Mouse (Mus musculus): ENCODE results near the gene Terb2. TPM values are rescaled to one million over a fixed set of nuclear protein-coding genes. Genes with fewer than 3 reads are reported as not detected.
"Not testable (repeated sequence)": the region's sequence is repeated elsewhere in the genome, so short reads cannot be mapped to it uniquely, and the experiment has no call there.

Terb2 gene
- polyA plus RNA-seq, 1 experiment from 2014 or later: not detected

DNA sequence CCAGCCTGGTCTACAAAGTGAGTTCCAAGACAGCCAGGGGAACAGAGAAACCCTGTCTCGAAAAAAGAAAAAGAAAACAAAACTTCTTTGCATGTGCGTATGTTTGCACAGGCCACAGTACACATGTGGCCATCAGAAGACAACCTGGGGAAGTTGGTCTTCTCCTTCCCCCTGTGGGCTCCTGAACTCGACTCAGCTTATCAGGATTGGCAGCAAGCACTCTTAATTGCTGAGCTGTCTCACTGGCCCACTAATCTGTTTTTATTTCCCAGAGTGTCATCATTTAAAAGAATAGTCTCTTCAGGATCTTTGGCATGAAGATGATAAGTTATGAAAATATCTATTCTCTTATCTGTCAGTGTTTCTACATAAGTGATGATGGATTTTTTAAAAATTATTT lies 5.8 kb downstream of the Terb2 start:
- Histone ChIP-seq H3K27ac (ENCODE audit: low read length) (no peak overlapping the region), H3K9ac (replicated peaks; ENCODE audit: low read depth) (no peak overlapping the region), H3K9me3 (ENCODE audit: low read length) (no peaks in the 10 kb centered on the region), H3K36me3 (ENCODE audit: insufficient read depth, low read length) (no peaks in the 10 kb centered on the region), H3K27me3 (replicated peaks; ENCODE audit: insufficient read depth, low read length) (no peaks in the 10 kb centered on the region), H3K4me1 (ENCODE audit: insufficient read depth, low read depth, low read length) (no peaks in the 10 kb centered on the region), H3K4me2 (replicated peaks; ENCODE audit: low read depth, low read length) (no peak overlapping the region), H3K4me3 (ENCODE audit: low read depth, low read length) (no peak overlapping the region)
- no peak for TF ChIP-seq EP300 (IDR thresholded peaks at IDR 0.05)
- 61% methylated on average over 3 of the region's 3 CpGs for WGBS
- DNase-seq (ENCODE audit: low spot score): no peak
- no peak for ATAC-seq

DNA sequence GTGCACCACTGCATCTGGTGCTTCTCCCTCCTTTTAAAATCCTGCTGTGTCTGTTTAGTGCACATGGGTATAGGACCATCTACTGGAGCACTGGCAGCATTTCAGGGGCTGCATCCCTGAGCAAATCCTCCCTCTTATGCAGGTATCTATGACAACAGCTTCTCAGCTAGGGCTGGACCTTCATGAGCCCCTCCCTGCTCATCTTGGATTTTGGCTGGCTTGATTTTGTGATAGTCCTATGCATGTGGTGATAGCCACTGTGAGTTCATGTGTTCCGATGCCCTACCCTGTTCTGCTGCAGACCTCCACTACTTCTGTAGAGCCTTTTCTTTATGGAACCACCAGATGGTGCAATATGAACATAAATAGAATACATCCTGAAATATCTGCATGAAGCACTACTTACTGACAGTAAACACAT lies 8.4 kb downstream of the Terb2 start:
- 63% methylated on average over 1 of the region's 1 CpGs for WGBS

DNA sequence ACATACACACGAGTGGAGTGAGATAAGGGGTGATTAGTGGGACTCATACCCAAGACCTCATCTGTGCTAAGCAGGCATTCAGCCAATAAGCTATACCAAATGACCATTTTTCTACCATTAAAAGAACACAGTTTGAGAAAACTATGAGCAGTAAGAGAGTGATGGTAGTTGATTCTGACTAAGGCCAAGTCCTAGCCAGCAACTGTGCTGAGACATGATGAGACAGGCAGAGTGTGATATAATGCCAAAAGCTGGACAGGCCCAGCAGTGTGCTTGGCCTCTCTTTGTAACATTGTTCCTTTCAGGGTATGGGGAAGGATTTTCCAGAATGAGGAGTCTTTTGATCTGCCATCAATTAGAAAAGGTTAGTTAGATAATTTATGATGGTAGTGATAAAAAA lies 15.4 kb downstream of the Terb2 start:
- H3K36me3 ChIP-seq (ENCODE audit: insufficient read depth, low read length): no peaks in the 10 kb centered on the region
- DNase-seq (ENCODE audit: low spot score) (no peak), ATAC-seq (no peak)
- H3K4me2 ChIP-seq (replicated peaks; ENCODE audit: low read depth, low read length): no peak overlapping the region
- no peaks in the 10 kb centered on the region for H3K9me3 ChIP-seq (ENCODE audit: low read length)
- no peak overlapping the region for H3K4me3 ChIP-seq (ENCODE audit: low read depth, low read length)
- no peak overlapping the region for H3K27ac ChIP-seq (ENCODE audit: low read length)
- H3K4me1 ChIP-seq (ENCODE audit: insufficient read depth, low read depth, low read length): no peaks in the 10 kb centered on the region
- H3K27me3 ChIP-seq (replicated peaks; ENCODE audit: insufficient read depth, low read length): no peaks in the 10 kb centered on the region
- no peak overlapping the region for H3K9ac ChIP-seq (replicated peaks; ENCODE audit: low read depth)
- 36% methylated on average over 1 of the region's 1 CpGs for whole genome bisulfite sequencing
- TF ChIP-seq CTCF (IDR thresholded peaks at IDR 0.05): no peak
- TF ChIP-seq EP300 (IDR thresholded peaks at IDR 0.05): no peak

More for the DNA sequence above, 8.4 kb downstream of the Terb2 start:
- Histone ChIP-seq H3K27me3 (replicated peaks; ENCODE audit: insufficient read depth, low read length) (no peaks in the 10 kb centered on the region), H3K36me3 (ENCODE audit: insufficient read depth, low read length) (no peaks in the 10 kb centered on the region), H3K27ac (ENCODE audit: low read length) (no peak overlapping the region), H3K4me3 (ENCODE audit: low read depth, low read length) (no peak overlapping the region), H3K9me3 (ENCODE audit: low read length) (no peaks in the 10 kb centered on the region), H3K4me2 (replicated peaks; ENCODE audit: low read depth, low read length) (no peak overlapping the region), H3K4me1 (ENCODE audit: insufficient read depth, low read depth, low read length) (no peaks in the 10 kb centered on the region), H3K9ac (replicated peaks; ENCODE audit: low read depth) (no peak overlapping the region)
- DNase-seq (ENCODE audit: low spot score): peak; percentile 84
- no peak for TF ChIP-seq EP300 (IDR thresholded peaks at IDR 0.05)
- peak; percentile 67 for TF ChIP-seq CTCF (IDR thresholded peaks at IDR 0.05)
- peak; percentile 35; the same call in 1 of the 2 replicates for ATAC-seq

DNA sequence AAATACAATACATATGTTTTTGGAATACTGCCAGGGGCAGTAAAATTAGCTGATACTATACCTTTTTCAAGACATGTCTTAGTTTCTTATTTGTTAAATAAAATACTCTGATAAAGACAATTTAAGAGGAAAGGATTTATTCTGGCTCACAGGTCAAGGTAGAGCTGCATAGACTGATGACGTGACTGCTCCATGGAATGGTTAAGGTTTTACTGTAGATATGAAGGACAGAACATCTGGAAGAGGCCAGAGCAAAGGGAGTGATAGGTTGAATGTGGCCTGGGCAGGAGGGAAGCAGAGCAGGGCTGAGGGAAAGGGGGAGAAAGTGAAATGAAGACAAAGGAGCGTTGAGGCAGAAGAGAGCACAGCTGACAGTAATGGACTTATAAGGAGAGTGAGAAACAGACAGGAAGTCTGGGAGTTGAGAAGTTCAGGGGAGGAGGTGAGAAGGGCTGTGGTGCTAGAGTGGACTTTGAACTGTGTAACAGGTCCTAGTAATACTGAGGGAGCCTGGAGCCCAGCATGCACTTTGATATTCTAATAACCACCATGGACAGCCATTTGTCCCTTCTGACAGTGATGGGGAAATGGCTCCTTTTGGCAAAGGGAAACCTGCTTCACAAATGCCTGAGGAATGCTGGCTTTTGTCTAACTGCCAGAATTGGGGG lies 20.5 kb downstream of the Terb2 start:
- ATAC-seq: no peak
- Histone ChIP-seq H3K27ac (ENCODE audit: low read length) (no peak overlapping the region), H3K27me3 (replicated peaks; ENCODE audit: insufficient read depth, low read length) (no peaks in the 10 kb centered on the region), H3K36me3 (ENCODE audit: insufficient read depth, low read length) (no peaks in the 10 kb centered on the region), H3K9ac (replicated peaks; ENCODE audit: low read depth) (no peak overlapping the region), H3K4me3 (ENCODE audit: low read depth, low read length) (no peak overlapping the region), H3K9me3 (ENCODE audit: low read length) (no peaks in the 10 kb centered on the region), H3K4me2 (replicated peaks; ENCODE audit: low read depth, low read length) (no peak overlapping the region), H3K4me1 (ENCODE audit: insufficient read depth, low read depth, low read length) (no peaks in the 10 kb centered on the region)
- WGBS: 47% methylated on average over 2 of the region's 2 CpGs
- no peak for TF ChIP-seq CTCF (IDR thresholded peaks at IDR 0.05)
- TF ChIP-seq EP300 (IDR thresholded peaks at IDR 0.05): no peak
- DNase-seq (ENCODE audit: low spot score): no peak

DNA sequence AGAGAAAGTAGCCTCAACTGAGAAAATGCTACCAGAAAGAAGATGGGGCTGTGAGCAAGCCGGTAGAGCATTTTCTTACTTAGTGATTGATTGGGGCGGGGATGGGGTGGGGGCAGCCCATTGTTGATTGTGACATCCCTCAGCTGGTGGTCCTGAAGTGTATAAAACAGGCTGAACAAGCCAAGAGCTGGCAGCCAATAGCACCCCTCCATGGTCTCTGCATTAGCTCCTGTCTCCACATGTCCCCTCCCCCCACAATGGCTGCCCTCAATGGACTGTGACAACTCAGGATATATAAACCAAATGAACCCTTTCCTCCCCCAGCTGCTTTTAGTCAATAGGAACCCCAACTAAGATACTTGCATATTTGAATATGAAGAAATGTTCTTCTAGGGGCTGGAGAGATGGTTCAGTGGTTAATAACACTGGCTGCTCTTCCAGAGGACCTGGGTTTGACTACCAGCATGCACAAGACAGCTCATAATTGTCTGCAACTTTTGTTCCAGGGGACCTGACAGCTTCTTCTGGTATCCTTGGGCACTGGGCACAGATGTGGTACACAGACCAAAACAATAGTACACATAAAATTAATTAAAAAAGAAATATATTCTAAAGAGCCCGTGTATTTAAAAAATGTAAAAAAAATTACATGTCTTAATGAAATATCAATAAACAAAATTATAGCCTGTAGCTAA lies 24.6 kb downstream of the Terb2 start:
- Histone ChIP-seq H3K9ac (replicated peaks; ENCODE audit: low read depth) (no peak overlapping the region), H3K27ac (ENCODE audit: low read length) (no peak overlapping the region), H3K9me3 (ENCODE audit: low read length) (no peaks in the 10 kb centered on the region), H3K4me3 (ENCODE audit: low read depth, low read length) (no peak overlapping the region), H3K27me3 (replicated peaks; ENCODE audit: insufficient read depth, low read length) (no peaks in the 10 kb centered on the region), H3K36me3 (ENCODE audit: insufficient read depth, low read length) (no peaks in the 10 kb centered on the region), H3K4me2 (replicated peaks; ENCODE audit: low read depth, low read length) (no peak overlapping the region), H3K4me1 (ENCODE audit: insufficient read depth, low read depth, low read length) (no peaks in the 10 kb centered on the region)
- no peak for DNase-seq (ENCODE audit: low spot score)
- TF ChIP-seq EP300 (IDR thresholded peaks at IDR 0.05) (no peak), CTCF (IDR thresholded peaks at IDR 0.05) (no peak)
- 65% methylated on average over 3 of the region's 3 CpGs for WGBS
- ATAC-seq: no peak

DNA sequence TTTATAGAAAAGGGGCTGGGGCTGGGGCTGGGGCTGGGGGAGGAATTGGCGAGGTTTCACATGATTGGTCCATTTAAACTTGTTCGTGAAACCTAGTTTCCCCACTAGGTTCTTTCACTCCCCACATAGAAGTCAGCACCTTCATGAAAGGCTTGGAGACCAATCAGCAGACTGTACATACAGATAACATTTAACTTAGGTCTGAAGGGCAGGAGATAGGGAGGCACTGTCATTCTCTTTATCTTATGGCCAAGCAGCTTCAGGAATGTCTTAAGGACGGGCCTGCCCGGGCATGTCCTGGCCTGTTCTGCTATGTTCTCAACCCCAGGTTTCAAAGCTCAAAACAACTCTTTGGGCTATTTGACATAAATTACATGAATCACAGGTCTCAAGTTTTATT lies 31.0 kb downstream of the Terb2 start:
- 84% methylated on average over 4 of the region's 4 CpGs for WGBS
- not testable (repeated sequence) for H3K27ac ChIP-seq (ENCODE audit: low read length); H3K4me1 ChIP-seq (ENCODE audit: insufficient read depth, low read depth, low read length); ATAC-seq; H3K4me3 ChIP-seq (ENCODE audit: low read depth, low read length); H3K36me3 ChIP-seq (ENCODE audit: insufficient read depth, low read length); H3K27me3 ChIP-seq (replicated peaks; ENCODE audit: insufficient read depth, low read length); DNase-seq (ENCODE audit: low spot score); H3K9ac ChIP-seq (replicated peaks; ENCODE audit: low read depth); H3K9me3 ChIP-seq (ENCODE audit: low read length); H3K4me2 ChIP-seq (replicated peaks; ENCODE audit: low read depth, low read length)
